Mouse (Mus musculus): Measurements from ENCODE around the gene Rnf185.

- TF ChIP-seq POLR2A (IDR thresholded peaks at IDR 0.05; ENCODE audit: extremely low read depth, insufficient read depth, low read length) (no peak), CTCF (IDR thresholded peaks at IDR 0.05; ENCODE audit: extremely low read depth, insufficient read depth, low read length) (no peak)
These were observed 10.7 kb upstream of the Rnf185 start for GRCm38 (mm10) chr11:3462846-3463245.
